Mouse (Mus musculus) cerebellum, adult (tissue): ENCODE results near the gene Ahnak2.
A peak's percentile ranks its signal among the peaks of the same experiment; 100 is the strongest.

Experiments
- ATAC-seq: cut with Nextera tagmentation; 2 replicates; pipeline ENCODE4 v1.9.2; 2017; ENCODE audit warnings: mild to moderate bottlenecking, moderate library complexity, mixed read lengths; ENCODE audit not compliant: insufficient number of reproducible peaks, low FRiP score, low TSS enrichment

Gene Ahnak2

GRCm38 (mm10) chr12:112737761-112738160 lies 64.7 kb downstream of the Ahnak2 start:
- peak; percentile 67 for ATAC-seq

- no peak for ATAC-seq
Observed at GRCm38 (mm10) chr12:112737081-112737480, 65.4 kb downstream of the Ahnak2 start.

- ATAC-seq = no peak
Observed at GRCm38 (mm10) chr12:112736636-112736925, 65.9 kb downstream of the Ahnak2 start.

- no peak for ATAC-seq
Observed at GRCm38 (mm10) chr12:112735896-112736635, 66.4 kb downstream of the Ahnak2 start.

GRCm38 (mm10) chr12:112734881-112735655 lies 67.4 kb downstream of the Ahnak2 start:
- ATAC-seq = no peak

- ATAC-seq = no peak
Observed at GRCm38 (mm10) chr12:112734108-112734820, 68.2 kb downstream of the Ahnak2 start.

- ATAC-seq = no peak
Observed at GRCm38 (mm10) chr12:112732591-112732990, 69.9 kb downstream of the Ahnak2 start.

- ATAC-seq = no peak
Observed at GRCm38 (mm10) chr12:112730808-112731207, 71.6 kb downstream of the Ahnak2 start.

- ATAC-seq = no peak
Observed at GRCm38 (mm10) chr12:112727801-112728200, 74.7 kb downstream of the Ahnak2 start.

- ATAC-seq = 0 out of 2 replicates have a peak, but pooled peaks have one; percentile 4
Observed at GRCm38 (mm10) chr12:112724077-112724805, 78.2 kb downstream of the Ahnak2 start.

- ATAC-seq = no peak
Observed at GRCm38 (mm10) chr12:112723445-112723844, 79.0 kb downstream of the Ahnak2 start.

GRCm38 (mm10) chr12:112723028-112723330 lies 79.5 kb downstream of the Ahnak2 start:
- ATAC-seq = peak; percentile 11; the same call in 1 of the 2 replicates

- peak; percentile 31 for ATAC-seq
Observed at GRCm38 (mm10) chr12:112722240-112723027, 80.0 kb downstream of the Ahnak2 start.
